Mouse (Mus musculus): ENCODE measurements at regions not wholly inside any gene's neighbourhood (a gene's known extent, or its start where the extent isn't known, plus 50 kb on each side); places are given as distances from the start of the nearest gene placed in this dataset.
"Not testable (repeated sequence)": the region's sequence is repeated elsewhere in the genome, so short reads cannot be mapped to it uniquely, and the experiment has no call there.

DNA sequence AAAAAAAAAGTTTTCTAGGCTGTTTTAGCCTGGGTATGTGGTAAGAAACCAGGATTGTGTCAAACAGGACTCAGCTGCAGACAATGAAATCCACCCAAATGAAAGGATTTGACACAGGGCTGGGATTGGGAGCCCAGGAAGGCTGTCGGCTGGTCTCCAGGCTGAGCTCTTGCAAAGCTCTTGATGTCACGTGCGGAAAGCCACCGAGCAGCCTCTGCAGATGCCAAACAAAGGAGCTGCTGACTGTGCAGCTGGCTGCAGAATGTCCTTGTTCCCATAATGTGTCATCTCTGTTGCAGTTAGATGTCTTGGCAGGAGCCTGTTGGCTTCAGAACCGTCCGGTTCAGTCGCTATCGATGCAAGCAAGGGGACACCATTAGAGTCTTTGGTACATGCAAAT, 56.1 kb downstream of the Bbs10 start:
- no peak for DNase-seq (ENCODE audit: low read depth, low spot score)

DNA sequence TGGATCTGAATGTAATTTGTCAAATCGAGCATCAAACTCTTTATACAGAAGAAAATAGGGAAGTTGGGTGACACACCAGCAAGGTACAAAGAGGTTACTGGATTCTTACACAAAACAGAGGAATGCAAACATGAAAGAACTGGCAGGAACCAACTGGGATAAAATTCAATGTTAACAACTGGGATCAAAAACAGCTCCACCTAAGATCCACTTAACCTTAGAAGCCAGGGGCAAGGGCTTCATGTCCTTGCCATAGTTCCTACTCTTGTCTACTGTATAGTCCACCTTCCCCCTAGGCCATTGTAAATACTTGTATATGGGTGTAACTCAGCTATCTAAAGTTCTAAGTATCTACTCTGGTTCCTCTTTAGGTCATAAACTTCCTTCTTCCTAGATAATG, 59.9 kb downstream of the Bbs10 start:
- DNase-seq (ENCODE audit: low read depth, low spot score) = not testable (repeated sequence)

DNA sequence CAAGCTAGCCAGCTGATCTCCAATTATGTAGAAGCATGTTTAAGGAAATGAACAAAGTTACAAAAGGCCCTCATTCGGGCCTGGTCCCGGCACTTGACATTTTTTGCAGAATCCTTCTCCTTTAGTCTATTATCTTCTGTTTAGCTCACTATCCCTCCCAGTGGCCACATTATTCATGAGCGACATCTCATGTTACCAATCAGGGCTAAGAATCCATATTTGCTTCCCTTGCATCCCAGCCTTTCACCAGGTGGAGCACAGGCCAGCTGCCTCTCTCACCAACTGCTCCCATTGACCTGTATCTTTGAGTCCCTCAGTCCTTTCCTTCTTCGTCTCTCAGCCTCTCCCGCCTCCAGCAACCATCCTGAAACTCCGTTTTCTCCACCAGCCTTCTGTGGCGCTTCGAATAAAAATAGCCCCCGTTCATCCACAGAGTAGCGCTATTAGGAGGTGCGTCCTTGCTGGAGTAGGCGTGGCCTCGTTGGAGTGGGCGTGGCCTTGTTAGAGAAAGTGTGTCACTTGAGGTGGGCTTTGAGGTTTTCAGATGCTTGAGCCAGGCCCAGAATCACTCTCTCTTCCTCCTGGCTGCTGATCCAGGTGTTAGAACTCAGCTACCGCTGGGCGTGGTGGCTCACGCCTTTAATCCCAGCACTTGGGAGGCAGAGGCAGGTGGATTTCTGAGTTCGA, 63.4 kb downstream of the Bbs10 start:
- no peak for DNase-seq (ENCODE audit: low read depth, low spot score)

- no peak for DNase-seq (ENCODE audit: low read depth, low spot score)
Measured at GRCm38 (mm10) chr10:111363729-111364617, 65.5 kb downstream of the Bbs10 start.

DNA sequence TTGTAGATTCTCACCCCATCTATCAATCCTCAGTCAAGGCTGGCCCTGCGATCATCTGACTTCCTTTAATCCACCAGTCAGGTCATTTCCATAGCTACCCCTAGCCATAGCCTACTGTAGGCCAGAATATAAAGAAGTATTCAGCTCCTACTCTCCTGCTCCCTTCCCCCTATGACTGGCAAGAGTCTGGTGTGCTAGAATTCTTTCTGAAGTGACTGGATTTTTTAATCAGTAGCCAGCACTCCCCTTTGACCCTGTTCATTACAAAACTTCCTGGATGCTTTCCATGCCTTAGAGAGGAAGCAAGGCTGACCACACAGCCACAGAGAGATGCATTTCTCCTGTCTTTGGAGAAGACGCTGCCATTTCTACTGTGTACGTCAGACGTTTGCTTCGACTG, 66.5 kb downstream of the Bbs10 start:
- DNase-seq (ENCODE audit: low read depth, low spot score) = no peak

GRCm38 (mm10) chr10:111369046-111369445, 70.6 kb downstream of the Bbs10 start:
- not testable (repeated sequence) for DNase-seq (ENCODE audit: low read depth, low spot score)

- DNase-seq (ENCODE audit: low read depth, low spot score) = no peak
Measured at GRCm38 (mm10) chr10:111378047-111378618, 79.7 kb downstream of the Bbs10 start.

DNA sequence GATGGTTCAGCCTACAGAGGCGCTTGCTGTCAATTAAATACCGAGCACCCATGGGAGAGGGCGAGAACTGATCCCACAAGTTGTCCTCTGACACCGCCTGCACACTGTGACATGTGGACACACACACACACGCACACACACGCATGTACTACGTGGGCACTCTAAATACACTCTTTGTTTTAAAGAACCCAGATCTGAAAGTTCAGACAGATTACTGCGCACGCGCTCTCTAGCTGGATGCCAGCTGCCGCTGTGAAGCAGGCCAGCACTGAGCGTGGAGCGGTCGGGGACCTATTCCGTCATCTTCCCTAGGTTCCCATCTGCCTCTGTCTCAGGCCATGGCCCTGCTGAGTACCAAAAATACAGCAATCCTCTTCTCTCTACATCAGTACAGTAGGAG, 83.2 kb downstream of the Bbs10 start:
- no peak for DNase-seq (ENCODE audit: low read depth, low spot score)

DNA sequence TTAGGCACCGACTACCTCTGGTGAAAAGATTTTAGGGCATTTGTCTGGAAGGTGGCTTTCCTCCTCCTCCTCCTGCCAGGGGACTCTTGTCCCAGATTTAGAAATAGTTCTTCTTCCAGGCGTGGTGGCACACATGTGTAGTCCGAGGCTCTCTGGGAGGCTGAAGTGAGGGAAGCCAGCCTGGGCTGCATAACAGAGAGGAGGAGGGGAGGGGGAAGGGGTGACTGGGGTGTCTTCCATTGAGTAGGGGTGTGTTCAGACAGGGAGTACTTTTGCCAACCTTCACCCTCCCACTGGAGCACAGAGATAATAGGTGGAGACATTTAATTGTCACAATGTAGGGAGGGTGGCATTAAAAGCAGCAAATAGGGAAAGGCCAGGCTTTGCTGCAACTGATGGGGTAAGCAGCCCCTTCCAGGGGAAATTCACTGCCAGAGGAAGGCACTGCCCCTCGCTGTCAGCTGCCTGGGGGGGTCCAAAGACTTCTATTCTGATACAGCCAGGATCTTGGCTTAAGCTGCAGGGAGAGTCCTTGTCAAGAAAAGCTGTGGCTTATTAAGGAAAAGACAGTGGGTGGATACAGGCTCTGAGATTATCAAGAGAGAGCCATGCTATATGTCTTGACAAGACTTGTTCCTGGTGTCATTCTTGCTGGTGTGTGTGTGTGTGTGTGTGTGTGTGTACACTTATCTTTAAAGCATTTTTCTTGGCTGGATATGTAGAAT, 83.9 kb downstream of the Bbs10 start:
- no peak for DNase-seq (ENCODE audit: low read depth, low spot score)

- DNase-seq (ENCODE audit: low read depth, low spot score) = no peak
Measured at GRCm38 (mm10) chr10:111385561-111385960, 87.1 kb downstream of the Bbs10 start.

DNA sequence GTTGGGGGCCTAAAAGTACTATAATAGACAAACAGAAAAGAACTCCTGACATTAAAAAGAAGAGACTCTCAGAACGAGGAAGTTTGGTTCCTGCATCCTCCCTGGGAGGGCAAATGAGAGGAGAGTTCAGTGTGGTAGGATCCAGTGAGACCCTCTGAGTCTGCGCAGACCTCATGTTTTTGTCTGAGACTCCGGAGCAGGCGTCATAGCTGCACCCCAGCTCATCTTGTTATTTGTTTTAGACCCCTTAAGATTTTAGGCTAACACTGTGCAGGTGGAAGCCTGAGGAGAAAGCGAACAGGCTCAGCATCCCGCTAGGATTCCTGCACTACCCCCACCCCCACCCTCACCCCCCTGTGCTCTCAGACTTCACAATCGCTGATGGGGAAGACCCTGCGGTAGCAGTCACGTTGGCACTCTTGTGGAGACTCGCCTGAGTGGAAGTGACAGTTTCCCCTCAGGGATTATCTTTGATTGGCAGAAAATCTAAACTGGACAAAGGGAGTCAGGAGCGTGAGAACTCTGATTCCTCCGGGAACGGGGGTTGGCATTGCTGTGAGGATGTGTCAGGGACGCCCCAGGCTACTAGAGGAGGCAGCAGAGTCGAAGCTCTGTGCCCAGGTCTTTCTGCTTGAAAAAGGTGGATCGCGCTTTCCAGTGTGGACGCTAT, 85.0 kb upstream of the Nap1l1 start:
- no peak for DNase-seq (ENCODE audit: low read depth, low spot score)

- DNase-seq (ENCODE audit: low read depth, low spot score) = no peak
Measured at GRCm38 (mm10) chr10:111388545-111389320, 84.3 kb upstream of the Nap1l1 start.

DNA sequence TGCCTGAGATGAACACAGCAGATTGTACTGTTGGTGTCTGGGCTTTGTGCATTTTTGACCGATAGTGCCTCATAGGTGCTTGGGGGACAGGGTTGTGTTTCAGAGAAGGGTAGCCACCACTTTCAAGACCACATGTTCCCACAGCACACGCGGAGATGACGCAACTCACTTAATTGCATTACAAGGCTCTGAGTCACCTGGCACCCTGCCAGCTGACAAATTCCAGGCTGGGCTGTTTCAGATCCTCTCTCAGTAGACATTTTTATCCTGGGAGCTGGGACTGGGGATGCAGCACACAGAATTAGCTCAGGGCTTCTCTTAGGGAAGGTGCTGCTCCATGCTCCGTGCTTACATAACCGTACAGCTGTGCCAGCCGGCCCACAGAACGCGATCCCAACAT, 83.1 kb upstream of the Nap1l1 start:
- DNase-seq (ENCODE audit: low read depth, low spot score) = peak; percentile 68

DNA sequence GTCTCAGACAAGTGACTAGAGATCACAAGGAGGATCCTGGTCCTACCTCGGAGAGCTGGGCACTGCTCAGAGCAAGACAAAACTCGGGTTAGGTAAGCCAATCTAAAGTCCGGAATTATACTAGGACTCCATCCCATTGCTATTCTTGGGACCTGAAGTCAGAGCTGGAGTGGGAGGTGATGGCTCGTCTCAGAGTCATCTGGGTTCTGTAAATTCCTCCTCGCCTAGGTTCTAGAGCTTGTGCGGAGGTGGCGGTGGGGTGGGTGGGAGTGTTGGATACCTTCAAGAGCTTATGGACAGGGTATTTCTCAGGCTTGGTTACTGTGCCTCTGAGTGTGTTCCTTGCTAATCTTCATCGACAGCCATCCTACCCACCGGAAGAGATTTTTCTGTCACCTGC, 78.6 kb upstream of the Nap1l1 start:
- no peak for DNase-seq (ENCODE audit: low read depth, low spot score)

DNA sequence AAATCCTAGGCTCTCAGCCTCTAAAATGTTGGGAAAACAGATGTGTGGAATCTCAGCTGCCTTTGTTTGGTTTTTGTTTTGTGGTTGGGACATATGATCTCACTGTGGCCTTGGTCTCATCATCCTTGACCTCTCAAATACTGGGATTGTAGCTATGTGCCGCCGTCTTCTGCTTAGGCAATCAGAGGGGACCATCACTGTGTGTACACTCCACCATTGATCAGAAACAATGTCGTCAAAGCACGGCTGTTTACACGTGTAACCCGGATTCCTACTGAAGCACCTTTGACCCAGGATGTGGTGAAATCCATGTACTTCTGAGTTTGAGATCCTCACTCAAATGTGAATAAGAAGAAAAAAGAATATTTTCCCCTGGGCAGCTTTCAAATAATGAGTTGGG, 68.0 kb upstream of the Nap1l1 start:
- no peak for DNase-seq (ENCODE audit: low read depth, low spot score)

GRCm38 (mm10) chr10:111408887-111409286, 64.1 kb upstream of the Nap1l1 start:
- DNase-seq (ENCODE audit: low read depth, low spot score) = no peak

- no peak for DNase-seq (ENCODE audit: low read depth, low spot score)
Measured at GRCm38 (mm10) chr10:111409497-111409896, 63.5 kb upstream of the Nap1l1 start.

DNA sequence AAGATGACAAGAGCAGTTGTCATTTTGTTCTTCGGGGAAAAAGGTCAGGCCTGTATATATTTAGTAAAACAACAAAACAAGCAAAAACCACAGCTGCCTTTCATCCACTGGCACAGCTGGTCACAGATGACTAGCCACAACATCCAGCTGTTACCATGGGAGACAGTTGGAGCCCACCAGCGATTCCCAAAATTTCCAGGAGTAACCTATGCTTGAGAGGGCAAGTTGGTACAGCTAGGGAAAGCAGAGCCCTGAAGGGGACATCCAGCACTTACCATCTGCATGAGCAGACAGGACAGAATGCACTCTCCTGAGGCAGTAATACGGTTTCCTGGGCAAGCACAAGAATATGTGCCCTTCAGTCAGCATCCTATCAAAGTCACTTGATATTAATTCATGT, 62.9 kb upstream of the Nap1l1 start:
- DNase-seq (ENCODE audit: low read depth, low spot score) = no peak

DNA sequence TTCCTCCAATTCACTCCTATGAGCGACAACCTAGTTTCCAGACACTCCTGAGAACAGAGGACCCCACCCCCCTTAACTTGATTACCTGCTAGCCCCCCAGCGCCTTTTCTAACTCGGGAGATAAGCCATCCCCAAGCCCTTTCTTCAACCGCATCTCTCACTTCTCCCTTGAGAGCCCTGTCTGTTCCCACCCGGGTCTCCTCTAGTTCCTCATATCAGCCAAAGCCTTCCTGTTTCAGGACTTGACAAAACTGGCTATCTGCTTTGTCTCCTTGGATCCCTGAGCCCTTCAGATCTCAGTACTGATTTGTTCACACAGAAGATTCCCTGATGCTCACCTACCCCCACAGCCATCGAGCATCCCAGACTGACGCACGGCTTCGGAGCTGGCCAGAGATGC, 61.5 kb upstream of the Nap1l1 start:
- no peak for DNase-seq (ENCODE audit: low read depth, low spot score)

DNA sequence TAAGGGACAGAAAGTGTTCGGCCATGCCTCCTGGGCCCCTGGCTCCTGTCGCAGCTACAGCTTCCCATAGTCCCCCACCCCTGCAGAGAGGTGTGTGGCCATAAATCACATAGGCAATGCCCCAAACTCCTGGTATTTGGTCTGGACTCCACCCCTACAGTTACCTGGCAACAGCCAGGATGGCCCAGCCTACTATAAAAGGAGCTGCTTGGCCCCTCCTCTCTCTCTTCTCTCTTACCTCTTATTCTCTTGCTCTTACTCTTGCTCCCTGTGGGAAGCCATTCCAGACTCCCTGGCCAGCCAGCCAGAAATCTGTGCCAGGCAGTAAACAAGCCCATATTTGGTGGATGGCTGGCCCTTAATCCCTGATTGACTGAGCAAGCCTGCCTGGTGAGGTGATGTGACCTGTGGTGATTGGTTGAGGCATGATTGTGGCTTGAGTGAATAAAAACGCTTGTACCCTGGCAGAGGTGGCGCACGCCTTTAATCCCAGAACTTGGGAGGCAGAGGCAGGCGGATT, 56.4 kb upstream of the Nap1l1 start:
- DNase-seq (ENCODE audit: low read depth, low spot score) = no peak
